In genomic region chr5:127511653-127512052, GRCm38 (mm10) we compare ENCODE assay signal across 11 mouse cellular contexts.
A peak's percentile ranks its signal among the peaks of the same experiment; 100 is the strongest.
DNase-seq lines count a peak whose midpoint lies in the region; ATAC-seq and TF ChIP-seq lines count a peak whose summit lies in the region.
"Had no signal": no experiment of that assay in that cellular context is flagged by ENCODE, and none has a peak within 500 bp of the region (broad histone marks: within the 10 kb centered on the region; RNA-seq: fewer than 3 reads in every experiment).

No protein-coding gene starts in this region.

- H3K79me2 ChIP-seq in heart, adult 2 months (replicated peaks; ENCODE audit: control insufficient read depth, insufficient read depth, low read length): no peaks in the 10 kb centered on the region

- DNase-seq in heart, adult 2 months: no peak
- no peak for DNase-seq in heart, postnatal 25 days (ENCODE audit: low spot score)
- DNase-seq in midbrain, embryonic 14.5 days: peak; percentile 27
- no peak for DNase-seq in stomach, postnatal 0 days (ENCODE audit: low spot score)
- no peak for DNase-seq in right cerebral cortex, postnatal 14 days
- no peak for DNase-seq in gastrocnemius, postnatal 10 days
- DNase-seq: cerebellum, adult 11 months had no signal

- no peak overlapping the region for H3K4me3 ChIP-seq in heart, adult 2 months
- H3K4me3 ChIP-seq in midbrain, embryonic 14.5 days (replicated peaks; ENCODE audit: low read depth, low read length): no peak overlapping the region
- H3K4me3 ChIP-seq in midbrain, embryonic 13.5 days (replicated peaks): no peak overlapping the region
- no peak overlapping the region for H3K4me3 ChIP-seq in stomach, postnatal 0 days (ENCODE audit: low read depth, low read length)
- H3K4me3 ChIP-seq: hindbrain, embryonic 15.5 days; midbrain, embryonic 12.5 days had no signal

- TF ChIP-seq EP300 in heart, adult 2 months (IDR thresholded peaks at IDR 0.05; ENCODE audit: insufficient read depth, low read depth, low read length): no peak
- no peak for TF ChIP-seq EP300 in stomach, postnatal 0 days (optimal IDR thresholded peaks at IDR 0.05)

- 75% methylated on average over 6 of the region's 6 CpGs for WGBS in heart, adult 2 months
- 94% methylated on average over 6 of the region's 6 CpGs for WGBS in midbrain, embryonic 14.5 days
- 92% methylated on average over 6 of the region's 6 CpGs for WGBS in midbrain, embryonic 13.5 days
- 81% methylated on average over 6 of the region's 6 CpGs for WGBS in stomach, postnatal 0 days

- H3K9me3 ChIP-seq in midbrain, embryonic 14.5 days (ENCODE audit: control insufficient read depth, low read length): no peaks in the 10 kb centered on the region
- H3K9me3 ChIP-seq in midbrain, embryonic 13.5 days: no peaks in the 10 kb centered on the region
- H3K9me3 ChIP-seq in stomach, postnatal 0 days (ENCODE audit: control insufficient read depth, low read length): no peaks in the 10 kb centered on the region
- H3K9me3 ChIP-seq: hindbrain, embryonic 15.5 days; midbrain, embryonic 12.5 days had no signal

- no peaks in the 10 kb centered on the region for H3K36me3 ChIP-seq in heart, adult 2 months (ENCODE audit: control insufficient read depth, insufficient read depth, low read length)
- no peaks in the 10 kb centered on the region for H3K36me3 ChIP-seq in midbrain, embryonic 14.5 days (ENCODE audit: control insufficient read depth, insufficient read depth, low read length)
- H3K36me3 ChIP-seq in midbrain, embryonic 13.5 days: no peaks in the 10 kb centered on the region
- no peaks in the 10 kb centered on the region for H3K36me3 ChIP-seq in stomach, postnatal 0 days (ENCODE audit: control insufficient read depth, insufficient read depth, low read length)
- H3K36me3 ChIP-seq: hindbrain, embryonic 15.5 days; midbrain, embryonic 12.5 days had no signal

- H3K27ac ChIP-seq in heart, adult 2 months: no peak overlapping the region
- no peak overlapping the region for H3K27ac ChIP-seq in midbrain, embryonic 14.5 days (replicated peaks; ENCODE audit: low read depth, low read length)
- H3K27ac ChIP-seq in midbrain, embryonic 13.5 days: no peak overlapping the region
- H3K27ac ChIP-seq in stomach, postnatal 0 days (replicated peaks): no peak overlapping the region
- H3K27ac ChIP-seq: hindbrain, embryonic 15.5 days; midbrain, embryonic 12.5 days had no signal

- H3K27me3 ChIP-seq in heart, adult 2 months (ENCODE audit: control insufficient read depth, insufficient read depth, low read length): no peaks in the 10 kb centered on the region
- no peaks in the 10 kb centered on the region for H3K27me3 ChIP-seq in midbrain, embryonic 14.5 days (ENCODE audit: control insufficient read depth, insufficient read depth, low read length)
- no peaks in the 10 kb centered on the region for H3K27me3 ChIP-seq in midbrain, embryonic 13.5 days
- no peaks in the 10 kb centered on the region for H3K27me3 ChIP-seq in stomach, postnatal 0 days (ENCODE audit: control insufficient read depth, insufficient read depth, low read length)
- H3K27me3 ChIP-seq: hindbrain, embryonic 15.5 days; midbrain, embryonic 12.5 days had no signal

- no peak for TF ChIP-seq POLR2A in heart, adult 2 months (IDR thresholded peaks at IDR 0.05; ENCODE audit: insufficient read depth, low read depth, low read length)

- H3K4me2 ChIP-seq in midbrain, embryonic 14.5 days (ENCODE audit: low read length): no peak overlapping the region
- no peak overlapping the region for H3K4me2 ChIP-seq in midbrain, embryonic 13.5 days (replicated peaks)
- H3K4me2 ChIP-seq in stomach, postnatal 0 days (replicated peaks; ENCODE audit: low read depth): no peak overlapping the region
- H3K4me2 ChIP-seq: hindbrain, embryonic 15.5 days; midbrain, embryonic 12.5 days had no signal

- ATAC-seq in midbrain, embryonic 14.5 days (ENCODE audit: low FRiP score, low TSS enrichment): no peak
- ATAC-seq in midbrain, embryonic 13.5 days: no peak
- ATAC-seq in common myeloid progenitor, adult 5-6 weeks (replicated peaks; ENCODE audit: low read depth, poor library complexity, severe bottlenecking): peak; percentile 69; the same call in 1 of the 2 replicates
- ATAC-seq in stomach, postnatal 0 days (ENCODE audit: low FRiP score, low TSS enrichment): no peak

- no peaks in the 10 kb centered on the region for H3K4me1 ChIP-seq in heart, adult 2 months (ENCODE audit: control insufficient read depth, insufficient read depth, low read length)
- no peaks in the 10 kb centered on the region for H3K4me1 ChIP-seq in midbrain, embryonic 14.5 days (ENCODE audit: control insufficient read depth, insufficient read depth, low read length)
- no peaks in the 10 kb centered on the region for H3K4me1 ChIP-seq in midbrain, embryonic 13.5 days (replicated peaks)
- no peaks in the 10 kb centered on the region for H3K4me1 ChIP-seq in stomach, postnatal 0 days (replicated peaks; ENCODE audit: control insufficient read depth, insufficient read depth)
- H3K4me1 ChIP-seq: hindbrain, embryonic 15.5 days; midbrain, embryonic 12.5 days had no signal

- TF ChIP-seq CTCF in heart, adult 2 months (IDR thresholded peaks at IDR 0.05): peak; percentile 49
- peak; percentile 58 for TF ChIP-seq CTCF in stomach, postnatal 0 days (IDR thresholded peaks at IDR 0.05; ENCODE audit: low read depth)

- intact Hi-C loops in heart, adult 2 months (cut with DNase I): no loop called here
- intact Hi-C loops in heart, postnatal 25 days (cut with DNase I): no loop called here

- no peak overlapping the region for H3K9ac ChIP-seq in heart, adult 2 months (ENCODE audit: low read depth, low read length)
- no peak overlapping the region for H3K9ac ChIP-seq in midbrain, embryonic 14.5 days (replicated peaks; ENCODE audit: low read length)
- H3K9ac ChIP-seq in midbrain, embryonic 13.5 days (replicated peaks): no peak overlapping the region
- no peak overlapping the region for H3K9ac ChIP-seq in stomach, postnatal 0 days (ENCODE audit: low read length)
- H3K9ac ChIP-seq: hindbrain, embryonic 15.5 days; midbrain, embryonic 12.5 days had no signal
